In genomic region chr10:39612989-39613831, GRCm38 (mm10) we compare ENCODE assay signal across 8 mouse cellular contexts. TPM values are rescaled to one million over a fixed set of nuclear protein-coding genes. Genes with fewer than 3 reads are reported as not detected.
DNase-seq lines count a peak whose midpoint lies in the region.

No protein-coding gene starts in this region.

- peak; percentile 88 for DNase-seq in 3134 (ENCODE audit: extremely low read depth, insufficient read length, low spot score)
- peak; percentile 56 to 69 for DNase-seq in adrenal gland, adult 18-20 months (ENCODE audit: low spot score in 2 of 2)
- DNase-seq in embryo, embryonic 9.5 days (ENCODE audit: extremely low spot score): peak; percentile 76
- DNase-seq in heart, adult 9 months (ENCODE audit: low spot score in 2 of 2): peak; percentile 75 to 79
- DNase-seq in kidney, adult 8-10 months: peak; percentile 89 to 92
- DNase-seq in lung, postnatal 14 days: peak; percentile 67
- DNase-seq in ovary, postnatal 14 days (ENCODE audit: low spot score): peak; percentile 58
- DNase-seq in urinary bladder, postnatal 14 days (ENCODE audit: low spot score): peak; percentile 72

RNA-seq across cellular contexts. Expression of gene Traf3ip2, which starts 0.5 kb away (rescaled TPM):
- total RNA-seq in adrenal gland, adult 18-20 months (2021): 10 to 100 TPM; 10.6 to 15.0 TPM

Comparison
In these comparisons a context has a peak if more than half of its experiments do, and no peak if none do; other contexts are left out.
1. Peak in every context shown above with its lines: DNase-seq.